Mouse (Mus musculus): ENCODE measurements around the gene Treh.

Treh gene

GRCm38 (mm10) chr9:44679565-44679964 lies 6.5 kb downstream of the Treh start:
- no peak for DNase-seq

GRCm38 (mm10) chr9:44683046-44683445 lies 10.0 kb downstream of the Treh start:
- no peak for DNase-seq

GRCm38 (mm10) chr9:44685346-44686330 lies 12.6 kb downstream of the Treh start:
- DNase-seq: peak; percentile 77

GRCm38 (mm10) chr9:44686638-44687037 lies 13.6 kb downstream of the Treh start:
- no peak for DNase-seq

- DNase-seq: no peak
These were observed 15.0 kb downstream of the Treh start for GRCm38 (mm10) chr9:44688013-44688412.

GRCm38 (mm10) chr9:44690641-44691040 lies 17.6 kb downstream of the Treh start:
- DNase-seq: peak; percentile 55

- DNase-seq: peak; percentile 46
These were observed 18.9 kb downstream of the Treh start for GRCm38 (mm10) chr9:44691671-44692520.

- no peak for DNase-seq
These were observed 20.0 kb downstream of the Treh start for GRCm38 (mm10) chr9:44693071-44693470.

- DNase-seq: no peak
These were observed 24.8 kb downstream of the Treh start for GRCm38 (mm10) chr9:44697866-44698265.

GRCm38 (mm10) chr9:44699196-44699595 lies 26.2 kb downstream of the Treh start:
- DNase-seq: no peak

- DNase-seq: no peak
These were observed 26.7 kb downstream of the Treh start for GRCm38 (mm10) chr9:44699730-44700129.

- no peak for DNase-seq
These were observed 34.9 kb downstream of the Treh start for GRCm38 (mm10) chr9:44707749-44708428.

- DNase-seq: peak; percentile 77
These were observed 35.4 kb downstream of the Treh start for GRCm38 (mm10) chr9:44708429-44708765.

- no peak for DNase-seq
These were observed 35.9 kb downstream of the Treh start for GRCm38 (mm10) chr9:44708925-44709324.

- no peak for DNase-seq
These were observed 36.6 kb downstream of the Treh start for GRCm38 (mm10) chr9:44709600-44709999.

GRCm38 (mm10) chr9:44710213-44710612 lies 37.2 kb downstream of the Treh start:
- no peak for DNase-seq

- no peak for DNase-seq
These were observed 38.6 kb downstream of the Treh start for GRCm38 (mm10) chr9:44711602-44712001.

GRCm38 (mm10) chr9:44713080-44713479 lies 40.0 kb downstream of the Treh start:
- DNase-seq: no peak

GRCm38 (mm10) chr9:44713574-44713973 lies 40.5 kb downstream of the Treh start:
- no peak for DNase-seq

- no peak for DNase-seq
These were observed 42.1 kb downstream of the Treh start for GRCm38 (mm10) chr9:44715109-44715508.

GRCm38 (mm10) chr9:44715705-44716362 lies 42.8 kb downstream of the Treh start:
- no peak for DNase-seq

GRCm38 (mm10) chr9:44716997-44717821 lies 44.2 kb downstream of the Treh start:
- no peak for DNase-seq

All from thymus, postnatal 25 days (tissue).